Mouse (Mus musculus) cortical plate, adult 2 months (tissue): ENCODE measurements around the gene Mlycd. TPM values are rescaled to one million over a fixed set of nuclear protein-coding genes. Genes with fewer than 3 reads are reported as not detected.

Experiments
- H3K27ac ChIP-seq: fragments of 200-500 bp; 2 replicates; pipeline ENCODE4 v1.5.1; 2012; ENCODE audit warnings: low read length, control low read depth, inconsistent platforms; ENCODE audit not compliant: insufficient read depth
- H3K4me1 ChIP-seq: fragments of 200-500 bp; 2 replicates; pipeline ENCODE4 v1.6.1; 2011; ENCODE audit warnings: low read length; ENCODE audit not compliant: control insufficient read depth, insufficient read depth
- H3K4me3 ChIP-seq: fragments of 200-500 bp; 2 replicates; pipeline ENCODE4 v1.5.1; 2011; ENCODE audit warnings: mild to moderate bottlenecking, low read length, control low read depth; ENCODE audit not compliant: insufficient read depth
- CTCF ChIP-seq: fragments of 200-500 bp; IDR thresholded peaks from 2 replicates; pipeline ENCODE4 v1.5.1; 2011; ENCODE audit warnings: mild to moderate bottlenecking, control low read depth, low read length; ENCODE audit not compliant: insufficient read depth; ENCODE audit errors: extremely low read depth
- POLR2A ChIP-seq: fragments of 200-500 bp; IDR thresholded peaks from 2 replicates; pipeline ENCODE4 v1.6.1; 2011; ENCODE audit warnings: mild to moderate bottlenecking, low read length, control low read depth; ENCODE audit not compliant: insufficient read depth; ENCODE audit errors: extremely low read depth
- polyA plus RNA-seq: library from polyadenylated mRNA; depleted of rRNA; stranded (reverse); fragments of >200 nt; gene quantifications from 2 replicates; pipeline ENCODE4 v1.2.3, GENCODE M21; 2012

The Mlycd gene
- polyA plus RNA-seq, 1 experiment: 24.7 TPM

GRCm38 (mm10) chr8:119430250-119430649, 35.6 kb downstream of the Mlycd start:
- H3K4me3 ChIP-seq: no peak overlapping the region
- H3K27ac ChIP-seq: no peak overlapping the region
- H3K4me1 ChIP-seq: no peaks in the 10 kb centered on the region
- TF ChIP-seq CTCF: no peak
- no peak for TF ChIP-seq POLR2A

GRCm38 (mm10) chr8:119430690-119431089, 36.0 kb downstream of the Mlycd start:
- Histone ChIP-seq H3K4me1 (no peaks in the 10 kb centered on the region), H3K4me3 (no peak overlapping the region), H3K27ac (no peak overlapping the region)
- TF ChIP-seq POLR2A: no peak
- TF ChIP-seq CTCF: no peak

- no peaks in the 10 kb centered on the region for H3K4me1 ChIP-seq
- TF ChIP-seq CTCF (no peak), POLR2A (no peak)
- H3K27ac ChIP-seq: no peak overlapping the region
- no peak overlapping the region for H3K4me3 ChIP-seq
These were observed 37.7 kb downstream of the Mlycd start for GRCm38 (mm10) chr8:119432372-119432771.

GRCm38 (mm10) chr8:119433582-119434174, 39.0 kb downstream of the Mlycd start, which contains the start of gene Osgin1:
Gene Osgin1 (plus strand): TSS chr8:119434124.
- H3K4me3 ChIP-seq: no peak within 1 kb of the TSS
- H3K27ac ChIP-seq: no peak within 1 kb of the TSS
- H3K4me1 ChIP-seq: no peaks in the 10 kb centered on the region
- TF ChIP-seq CTCF (no peak), POLR2A (no peak)

- Histone ChIP-seq H3K4me3 (no peak overlapping the region), H3K27ac (no peak overlapping the region), H3K4me1 (no peaks in the 10 kb centered on the region)
- no peak for TF ChIP-seq POLR2A
These were observed 39.9 kb downstream of the Mlycd start for GRCm38 (mm10) chr8:119434569-119434968.

GRCm38 (mm10) chr8:119435527-119435926, 40.8 kb downstream of the Mlycd start:
- H3K4me1 ChIP-seq: no peaks in the 10 kb centered on the region
- no peak overlapping the region for H3K4me3 ChIP-seq
- no peak for TF ChIP-seq CTCF
- no peak for TF ChIP-seq POLR2A
- no peak overlapping the region for H3K27ac ChIP-seq

- Histone ChIP-seq H3K4me1 (no peaks in the 10 kb centered on the region), H3K27ac (no peak overlapping the region), H3K4me3 (no peak overlapping the region)
- TF ChIP-seq CTCF (no peak), POLR2A (no peak)
These were observed 41.7 kb downstream of the Mlycd start for GRCm38 (mm10) chr8:119436331-119436730.

- H3K27ac ChIP-seq: no peak overlapping the region
- no peaks in the 10 kb centered on the region for H3K4me1 ChIP-seq
- peak overlapping the region; percentile 10; the same call in 1 of the 2 replicates for H3K4me3 ChIP-seq
- no peak for TF ChIP-seq CTCF
- TF ChIP-seq POLR2A: 0 out of 2 replicates have a peak, but pooled peaks have one; percentile 16
These were observed 42.3 kb downstream of the Mlycd start for GRCm38 (mm10) chr8:119436933-119437332.

GRCm38 (mm10) chr8:119437506-119437905, 42.8 kb downstream of the Mlycd start:
- no peaks in the 10 kb centered on the region for H3K4me1 ChIP-seq
- no peak for TF ChIP-seq CTCF
- TF ChIP-seq POLR2A: no peak
- H3K27ac ChIP-seq: no peak overlapping the region
- no peak overlapping the region for H3K4me3 ChIP-seq

- TF ChIP-seq CTCF (no peak), POLR2A (no peak)
- no peaks in the 10 kb centered on the region for H3K4me1 ChIP-seq
- no peak overlapping the region for H3K4me3 ChIP-seq
- no peak overlapping the region for H3K27ac ChIP-seq
These were observed 44.2 kb downstream of the Mlycd start for GRCm38 (mm10) chr8:119438876-119439275.

- Histone ChIP-seq H3K4me3 (no peak overlapping the region), H3K27ac (no peak overlapping the region)
- TF ChIP-seq POLR2A (no peak), CTCF (no peak)
These were observed 44.7 kb downstream of the Mlycd start for GRCm38 (mm10) chr8:119439424-119439823.

More at GRCm38 (mm10) chr8:119439424-119439823, 44.7 kb downstream of the Mlycd start:
- no peaks in the 10 kb centered on the region for H3K4me1 ChIP-seq
